8 mouse cellular contexts compared by ENCODE assay signal in the genomic region with DNA sequence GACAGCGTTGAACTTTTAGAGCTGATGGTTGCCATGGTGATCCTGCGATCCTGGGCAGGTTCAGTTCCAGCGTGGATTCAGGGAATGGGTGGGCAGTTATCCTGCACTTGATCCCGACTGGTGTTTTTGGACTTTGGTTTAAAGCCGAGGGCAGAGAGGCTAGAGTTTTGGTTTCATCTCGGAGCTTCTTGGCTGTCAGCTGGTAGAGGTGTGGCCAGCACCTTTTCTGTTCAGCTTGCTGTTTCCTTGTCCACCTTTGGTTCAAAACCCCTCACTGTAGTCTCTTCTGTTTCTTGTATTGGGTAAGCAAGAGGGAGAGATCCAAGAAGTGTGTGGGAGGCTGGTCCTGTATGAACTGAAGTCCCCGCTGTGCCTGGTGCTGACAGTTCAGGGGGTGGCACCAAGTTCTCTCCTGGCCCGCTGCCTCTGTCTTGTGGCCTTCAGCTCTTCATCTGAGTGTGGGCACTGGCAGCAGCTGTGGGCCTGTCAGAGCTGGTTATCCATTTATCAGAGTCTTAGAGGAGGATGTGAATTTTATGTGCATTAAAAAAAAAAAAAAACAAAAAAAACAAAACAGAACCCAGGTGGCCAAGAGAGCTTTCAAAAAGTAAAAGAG.
DNase-seq lines count a peak whose midpoint lies in the region; TF ChIP-seq lines count a peak whose summit lies in the region.

No protein-coding gene starts in this region.

- H3K27me3 ChIP-seq in kidney, adult 2 months (replicated peaks; ENCODE audit: control insufficient read depth, insufficient read depth, low read length) = no peaks in the 10 kb centered on the region

- no peak for TF ChIP-seq CTCF in kidney, adult 2 months (conservative IDR thresholded peaks at IDR 0.05; ENCODE audit: insufficient read depth, insufficient read length, low read depth, low read length)
- TF ChIP-seq CTCF in olfactory bulb, adult 2 months (IDR thresholded peaks at IDR 0.05; ENCODE audit: insufficient read depth, low read depth, low read length) = no peak

- no peak overlapping the region for H3K4me3 ChIP-seq in kidney, adult 2 months (ENCODE audit: insufficient read depth, low read depth, low read length)
- H3K4me3 ChIP-seq in olfactory bulb, adult 2 months (ENCODE audit: insufficient read depth, low read depth, low read length) = no peak overlapping the region

- H3K4me1 ChIP-seq in kidney, adult 2 months (ENCODE audit: control insufficient read depth, insufficient read depth, low read length) = peaks cover 26% of the 10 kb centered on the region
- peaks cover 10% of the 10 kb centered on the region for H3K4me1 ChIP-seq in olfactory bulb, adult 2 months (ENCODE audit: control insufficient read depth, insufficient read depth, low read length)

- WGBS in kidney, adult 2 months = 32% methylated on average over 8 of the region's 8 CpGs
- WGBS in olfactory bulb, adult 2 months = 38% methylated on average over 8 of the region's 8 CpGs

- intact Hi-C loops in heart, postnatal 25 days (cut with DNase I) = no loop called here

- no peaks in the 10 kb centered on the region for H3K36me3 ChIP-seq in kidney, adult 2 months (ENCODE audit: control insufficient read depth, insufficient read depth, low read length)

- H3K27ac ChIP-seq in kidney, adult 2 months (ENCODE audit: insufficient read depth, low read depth, low read length) = peak overlapping the region; percentile 54
- H3K27ac ChIP-seq in olfactory bulb, adult 2 months (ENCODE audit: insufficient read depth, low read depth, low read length) = 0 out of 2 replicates have a peak overlapping the region, but pooled peaks have one; percentile 1

- peak; percentile 44 to 55 for DNase-seq in heart, adult 18-20 months
- no peak for DNase-seq in heart, postnatal 25 days (ENCODE audit: low spot score)
- DNase-seq in right cerebral cortex, adult 2 months (ENCODE audit: low spot score in 2 of 2) = peak; percentile 12 to 23
- no peak for DNase-seq in right cerebral cortex, postnatal 4 days
- DNase-seq in kidney, adult 2 months = peak; percentile 88
- no peak for DNase-seq in lung, postnatal 4 days
- no peak for DNase-seq in natural killer cell, adult 2 months (ENCODE audit: low spot score in 2 of 2)

- no peak for TF ChIP-seq POLR2A in kidney, adult 2 months (IDR thresholded peaks at IDR 0.05; ENCODE audit: low read depth, low read length)
- no peak for TF ChIP-seq POLR2A in olfactory bulb, adult 2 months (IDR thresholded peaks at IDR 0.05; ENCODE audit: insufficient read depth, low read depth, low read length)

Comparison
In these comparisons a context has a peak if more than half of its experiments do, and no peak if none do; other contexts are left out.
1. DNase-seq: peak in heart, adult 18-20 months (2 of 2), right cerebral cortex, adult 2 months (2 of 2) and kidney, adult 2 months (single experiment); none in heart, postnatal 25 days (single experiment), right cerebral cortex, postnatal 4 days (single experiment), lung, postnatal 4 days (0 of 2) and natural killer cell, adult 2 months (0 of 2).